Mouse (Mus musculus): ENCODE data around the gene Nr1i2.

Gene Nr1i2

DNA sequence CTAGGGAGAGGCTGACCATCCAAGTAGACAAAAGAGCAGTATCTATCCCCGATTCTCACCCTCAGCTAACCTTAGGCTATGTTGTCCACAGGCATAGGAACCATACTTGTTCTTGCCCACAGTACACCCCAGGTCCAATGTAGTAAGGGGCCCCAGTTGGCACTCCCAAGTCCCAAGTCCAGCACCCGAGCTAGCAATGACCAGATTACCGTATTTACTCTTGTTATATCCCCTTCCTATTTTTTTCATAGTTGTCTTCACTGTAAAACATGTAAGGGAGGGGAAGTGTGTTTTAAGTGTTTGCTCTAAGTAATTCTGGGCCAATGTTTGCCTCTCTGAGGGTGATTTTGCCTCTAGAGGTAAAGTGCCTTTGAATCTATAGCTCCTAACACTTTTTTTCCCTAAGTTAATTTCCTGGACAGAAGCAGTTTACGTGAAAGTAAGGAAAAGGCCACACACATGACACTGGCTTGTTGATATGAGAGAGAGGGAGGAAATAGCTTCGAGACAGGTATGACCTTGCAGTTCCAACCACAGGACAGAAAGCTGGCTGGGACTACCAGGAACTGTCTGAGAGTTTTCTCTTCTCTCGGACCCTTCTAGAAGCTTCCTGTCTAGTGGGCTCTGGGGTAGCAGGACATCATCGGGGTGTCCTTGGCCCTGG lies at the start of gene Nr1i2:
TSS of gene Nr1i2 (minus strand) at position 140 of the 664 bp plus-strand sequence.
- WGBS, result 81% methylated on average over 7 of the region's 7 CpGs

- WGBS, result 11% methylated on average over 30 of the region's 30 CpGs
Observed at GRCm38 (mm10) chr16:38341396-38342324, 47.0 kb upstream of the Nr1i2 start, which contains the start of gene Maats1. Maats1 (minus strand) TSS chr16:38342143.

- 79% methylated on average over 4 of the region's 4 CpGs for WGBS
Observed at GRCm38 (mm10) chr16:38338077-38338476, 43.5 kb upstream of the Nr1i2 start.

DNA sequence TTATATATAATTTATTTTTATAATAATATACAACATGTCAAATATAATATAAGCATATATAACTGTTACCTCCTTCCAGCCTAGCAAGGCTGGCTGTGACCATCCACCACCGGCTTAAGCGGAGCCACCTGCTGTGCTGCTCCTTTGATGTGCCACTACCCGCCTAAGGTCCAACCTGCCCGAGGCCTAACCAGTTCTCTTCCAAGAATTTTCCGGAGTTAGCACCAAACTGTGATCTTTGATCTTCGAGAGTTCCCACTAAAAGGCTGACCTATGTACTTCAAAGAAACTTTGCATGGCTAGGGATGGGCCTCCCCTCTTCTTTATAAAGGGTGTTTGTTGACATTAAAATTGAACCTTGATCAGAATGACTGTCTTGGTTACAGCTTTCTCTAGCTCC lies 39.8 kb upstream of the Nr1i2 start:
- 58% methylated on average over 6 of the region's 6 CpGs for WGBS

- 88% methylated on average over 3 of the region's 3 CpGs for WGBS
Observed at GRCm38 (mm10) chr16:38329340-38329739, 34.7 kb upstream of the Nr1i2 start.

DNA sequence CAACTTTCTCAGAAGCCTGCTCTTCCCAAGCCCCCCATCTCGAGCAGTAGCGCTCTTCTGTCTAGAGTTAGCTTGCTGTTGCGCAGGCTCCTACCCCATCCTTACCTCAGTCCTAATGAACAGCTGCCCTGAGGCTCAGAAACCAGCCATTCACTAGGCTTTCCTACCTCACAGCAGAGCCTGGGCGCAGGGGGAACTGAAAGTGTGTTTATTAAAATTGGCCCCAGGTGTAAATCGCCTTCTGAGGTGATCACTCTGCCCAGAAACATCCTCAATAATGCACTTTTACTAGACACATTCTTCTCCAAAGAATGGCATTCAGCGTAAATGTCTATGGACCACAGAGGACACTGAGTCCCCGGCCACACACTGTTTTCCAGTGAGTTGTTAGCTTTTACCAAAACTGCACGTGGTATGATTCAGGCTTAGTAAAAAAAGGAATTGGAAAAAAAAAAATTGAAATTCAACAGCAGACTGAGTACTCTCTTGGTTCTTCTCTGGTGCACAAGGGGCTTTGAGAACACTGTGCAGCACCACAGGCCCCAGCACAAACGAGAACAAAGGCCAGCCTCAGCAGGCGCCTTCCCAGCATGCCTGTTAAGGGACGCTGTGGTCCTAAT lies 32.3 kb upstream of the Nr1i2 start:
- 82% methylated on average over 11 of the region's 11 CpGs for WGBS

DNA sequence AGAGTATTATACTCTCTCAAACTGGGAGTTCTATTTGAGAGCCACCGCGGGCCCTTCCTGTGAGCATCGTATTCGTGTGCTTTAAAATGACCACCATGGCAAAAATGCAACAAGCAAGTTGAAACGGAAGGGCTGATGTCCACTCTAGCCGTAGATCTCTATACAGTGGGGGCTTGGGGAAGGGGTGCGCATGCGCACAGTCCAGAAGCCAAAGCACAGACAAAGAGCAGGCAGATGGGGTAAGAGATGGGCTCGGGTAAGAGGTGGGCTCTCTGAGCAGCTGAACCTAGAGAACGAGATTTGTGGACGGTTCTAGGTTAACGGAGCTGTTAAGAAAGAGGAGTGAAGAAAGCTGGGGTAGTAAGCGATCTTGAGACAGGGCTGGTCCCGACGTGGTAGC lies 29.7 kb upstream of the Nr1i2 start:
- WGBS, result 96% methylated on average over 15 of the region's 15 CpGs

DNA sequence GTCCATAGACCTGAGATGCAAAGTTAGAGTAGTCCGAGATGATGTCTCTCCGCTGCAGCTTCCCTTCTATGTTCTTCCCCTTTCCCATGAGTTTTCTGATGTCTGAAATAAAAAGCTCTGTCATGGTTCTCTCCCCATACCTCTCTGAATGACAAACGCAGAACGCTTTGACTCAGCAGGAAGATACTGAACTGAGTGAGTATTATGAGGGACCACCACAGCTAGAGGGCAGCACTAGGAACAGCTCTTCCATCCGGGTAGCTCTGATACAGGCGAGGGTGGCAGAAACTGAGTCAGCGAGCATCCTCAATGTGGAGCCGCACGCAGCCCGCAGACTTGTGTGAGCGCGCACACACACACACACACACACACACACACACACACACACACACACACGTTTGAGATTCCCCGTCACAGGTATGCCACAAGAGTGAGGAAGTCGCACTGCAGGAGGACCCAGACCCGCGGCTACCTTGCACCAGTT lies 26.9 kb upstream of the Nr1i2 start:
- 31% methylated on average over 17 of the region's 17 CpGs for WGBS

DNA sequence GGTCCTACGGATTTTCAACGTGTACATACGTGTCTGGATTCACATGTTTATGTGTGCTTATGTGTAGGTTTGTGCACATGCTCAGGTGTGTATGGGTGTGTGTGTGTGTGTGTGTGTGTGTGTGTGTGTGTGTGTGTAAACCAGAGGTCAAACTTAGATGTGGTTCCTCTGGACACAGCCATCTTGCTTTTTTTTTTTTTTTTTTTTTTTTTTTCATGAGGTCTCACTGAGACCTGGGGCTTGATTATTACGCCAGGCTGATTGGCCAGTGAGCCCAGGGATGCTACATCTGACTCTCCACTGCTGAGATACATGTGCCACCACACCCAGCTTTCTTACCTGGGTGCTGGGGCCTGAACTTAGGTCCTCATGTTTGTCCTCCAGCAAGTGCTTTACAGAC lies 24.5 kb upstream of the Nr1i2 start:
- 95% methylated on average over 4 of the region's 4 CpGs for WGBS

GRCm38 (mm10) chr16:38318492-38318891 lies 23.9 kb upstream of the Nr1i2 start:
- WGBS, result 74% methylated on average over 9 of the region's 9 CpGs

DNA sequence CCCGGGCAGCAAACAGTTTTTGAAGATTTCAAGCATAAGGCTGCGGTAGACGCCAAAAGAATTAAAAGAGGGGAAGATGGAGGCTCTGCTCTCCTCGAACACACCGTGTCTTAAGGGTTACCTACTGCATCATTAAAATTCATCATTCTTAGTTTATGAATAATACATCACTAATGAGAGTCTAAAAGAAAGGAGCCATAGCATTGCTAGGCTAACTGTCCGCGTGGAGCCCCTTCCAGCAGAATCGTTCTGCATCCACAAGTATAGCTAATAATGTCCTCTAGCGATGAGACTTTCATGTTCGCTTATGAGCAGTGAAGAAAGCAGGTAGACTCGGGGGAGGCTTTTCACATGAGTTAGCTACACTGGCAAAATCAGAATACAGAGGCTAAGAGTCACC lies 13.6 kb upstream of the Nr1i2 start:
- 61% methylated on average over 11 of the region's 11 CpGs for WGBS

GRCm38 (mm10) chr16:38307651-38308050 lies 13.0 kb upstream of the Nr1i2 start:
- WGBS, result 60% methylated on average over 7 of the region's 7 CpGs

- WGBS, result 72% methylated on average over 5 of the region's 5 CpGs
Observed at GRCm38 (mm10) chr16:38307221-38307605, 12.6 kb upstream of the Nr1i2 start.

DNA sequence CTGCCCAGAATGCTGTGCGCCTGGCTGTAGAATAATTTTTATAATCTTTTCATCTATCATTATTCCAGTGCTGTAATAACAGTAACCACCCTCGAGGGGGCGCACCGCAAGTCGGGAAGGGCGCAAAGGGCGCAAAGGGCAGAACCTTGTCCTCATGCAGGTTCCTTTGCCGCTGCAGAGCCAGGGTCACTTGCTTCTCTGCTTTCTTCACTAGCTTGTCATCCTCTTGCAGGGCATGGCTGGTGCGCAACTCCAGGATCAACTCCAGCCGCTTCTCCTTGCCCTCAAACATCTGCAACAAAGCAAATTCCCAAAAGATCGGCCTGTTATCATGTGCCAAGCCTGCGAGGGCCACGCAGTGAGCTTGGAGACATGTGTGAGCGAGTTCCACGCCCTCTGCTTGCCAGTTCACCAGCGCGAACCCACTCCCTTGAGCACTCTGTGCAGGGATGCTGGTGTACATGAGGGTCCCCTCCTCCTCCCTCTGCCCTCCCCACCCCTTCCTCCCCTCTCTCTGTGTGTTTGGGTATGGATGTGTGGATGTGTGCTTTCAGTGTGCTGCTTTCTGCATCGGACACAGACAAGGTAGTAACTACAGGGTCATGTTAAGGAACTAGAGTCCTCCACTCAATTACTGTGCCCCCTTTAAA lies 12.1 kb upstream of the Nr1i2 start:
- WGBS, result 60% methylated on average over 18 of the region's 18 CpGs

DNA sequence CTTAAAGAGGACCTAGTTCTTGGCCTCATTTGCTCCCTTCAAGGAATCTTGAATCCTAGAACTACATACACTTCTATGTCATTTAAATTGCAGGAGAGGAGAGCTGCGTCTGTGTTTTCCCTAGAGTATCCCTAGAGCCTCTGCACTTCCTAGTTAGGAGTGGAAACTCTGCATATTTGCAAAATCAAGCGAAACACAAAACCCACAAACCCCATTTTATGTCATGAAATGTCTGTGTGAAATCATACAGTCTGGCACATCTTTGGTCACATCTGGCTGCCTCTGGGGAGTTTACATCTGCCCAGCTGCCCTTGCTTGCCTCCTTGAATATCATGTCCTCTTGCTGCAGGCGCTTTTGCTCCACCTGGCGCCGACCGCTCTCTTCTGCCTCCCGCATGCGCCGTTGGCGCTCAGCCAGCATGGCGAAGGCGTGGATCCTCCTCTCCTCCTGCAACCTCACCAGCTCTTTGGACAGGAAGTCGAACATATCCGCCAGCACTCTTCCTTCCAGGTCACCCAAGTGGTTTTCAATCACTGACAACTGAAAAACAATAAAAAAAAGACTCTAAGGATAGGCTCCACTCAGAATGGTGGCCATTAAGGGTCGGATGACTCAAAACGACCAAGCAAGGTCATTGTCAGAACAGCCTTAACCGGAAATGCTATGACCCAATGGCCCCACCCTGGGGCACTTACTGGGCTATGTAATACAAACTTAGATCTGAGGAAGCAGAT lies 10.0 kb upstream of the Nr1i2 start:
- WGBS, result 81% methylated on average over 17 of the region's 17 CpGs

DNA sequence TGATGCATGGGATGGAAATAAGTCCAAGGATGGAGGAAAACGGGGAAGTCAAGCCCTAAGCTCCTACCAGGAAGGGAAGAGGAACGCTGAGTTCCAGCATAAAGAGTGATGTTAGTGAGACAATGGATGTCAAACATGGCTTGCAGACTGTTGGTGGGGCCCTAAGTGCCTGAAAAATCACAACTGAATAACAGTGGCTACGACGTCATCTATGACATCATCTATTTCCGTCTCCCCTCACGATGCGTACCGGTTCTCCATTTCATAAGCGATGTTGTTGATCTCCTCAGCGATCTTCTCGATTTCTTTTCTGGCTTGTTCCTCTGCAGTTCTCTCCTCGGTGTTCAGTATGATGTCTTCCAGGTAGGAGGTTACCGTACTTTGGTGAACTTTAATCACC lies 7.7 kb upstream of the Nr1i2 start:
- 90% methylated on average over 13 of the region's 13 CpGs for WGBS

DNA sequence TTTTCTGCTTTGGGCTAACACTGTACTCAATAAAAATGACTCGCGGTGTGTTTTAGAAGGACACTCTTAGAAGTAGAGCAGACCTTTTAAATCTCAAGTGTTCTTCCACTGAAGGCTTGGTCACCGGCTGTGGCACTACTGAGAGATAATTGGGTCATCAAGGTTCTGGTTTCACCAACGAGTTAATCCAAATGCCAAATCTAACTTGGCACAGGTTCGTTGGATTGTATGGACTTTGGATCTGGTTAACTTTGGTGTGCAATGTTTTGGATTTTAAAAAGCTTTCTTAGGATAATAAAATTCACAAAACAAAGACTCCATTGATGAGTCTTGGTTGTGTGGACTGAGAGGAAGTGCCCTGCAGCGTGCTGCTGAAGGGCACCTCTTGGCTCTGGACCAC lies 3.8 kb upstream of the Nr1i2 start:
- WGBS, result 78% methylated on average over 6 of the region's 6 CpGs

DNA sequence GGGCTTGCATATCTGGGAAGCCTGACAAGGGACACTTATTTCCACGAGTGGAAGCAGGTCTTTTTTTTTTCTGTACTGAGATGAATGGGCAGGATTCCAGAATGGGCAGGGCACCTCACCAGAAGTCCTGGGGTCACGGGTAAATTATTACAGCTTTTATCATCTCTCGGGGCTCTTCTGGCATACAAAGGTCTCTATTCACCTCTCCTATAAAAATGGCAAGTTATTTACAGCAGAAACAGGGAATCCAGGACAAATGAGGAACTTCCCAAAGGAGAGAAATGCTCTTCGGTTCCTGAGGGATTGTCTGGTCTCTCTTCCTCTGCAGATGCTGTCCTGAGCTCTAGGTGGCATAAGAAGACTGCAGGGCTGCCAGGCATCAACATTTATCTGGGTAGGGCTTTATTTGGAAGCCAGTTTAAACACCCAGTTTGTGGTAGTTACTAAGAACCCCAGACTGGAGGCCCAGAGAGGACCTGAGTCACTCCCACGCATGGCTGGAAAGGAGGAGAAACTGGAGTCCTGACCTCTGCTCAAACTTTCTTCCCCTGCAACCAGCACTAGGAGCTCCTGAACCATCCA lies 816 bp upstream of the Nr1i2 start:
- 52% methylated on average over 5 of the region's 5 CpGs for WGBS

- WGBS, result 61% methylated on average over 2 of the region's 2 CpGs
Observed at GRCm38 (mm10) chr16:38290151-38290550, 4.5 kb downstream of the Nr1i2 start.

GRCm38 (mm10) chr16:38288851-38289250 lies 5.8 kb downstream of the Nr1i2 start:
- WGBS, result 45% methylated on average over 6 of the region's 6 CpGs

DNA sequence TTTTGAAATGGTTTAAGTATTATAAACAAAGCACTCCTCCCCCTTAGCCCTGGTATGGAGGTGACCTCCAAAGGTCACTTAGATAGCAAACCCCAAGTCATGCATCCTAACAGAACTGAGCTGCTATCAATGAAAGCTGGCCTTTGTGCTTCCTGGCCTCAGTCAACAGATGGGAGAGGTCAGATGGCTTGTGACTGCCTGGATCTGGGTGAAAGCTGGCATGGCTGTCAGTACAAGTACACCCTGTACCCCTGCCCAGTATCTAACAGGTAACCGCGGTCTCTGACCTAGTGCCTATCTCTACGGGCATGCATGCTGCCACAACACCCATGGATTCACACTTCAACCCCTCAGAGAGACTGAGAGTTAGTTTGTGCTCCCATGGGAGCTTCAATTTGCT lies 6.9 kb downstream of the Nr1i2 start:
- WGBS, result 94% methylated on average over 3 of the region's 3 CpGs

Measured in cerebral cortex, adult 2 months (tissue).